Mouse (Mus musculus): Measurements from ENCODE around the gene Desi1. TPM values are rescaled to one million over a fixed set of nuclear protein-coding genes. Genes with fewer than 3 reads are reported as not detected.

The Desi1 gene
- total and polyA plus RNA-seq, 3 experiments, result 10.0 to 47.3 (median 10.9) TPM

DNA sequence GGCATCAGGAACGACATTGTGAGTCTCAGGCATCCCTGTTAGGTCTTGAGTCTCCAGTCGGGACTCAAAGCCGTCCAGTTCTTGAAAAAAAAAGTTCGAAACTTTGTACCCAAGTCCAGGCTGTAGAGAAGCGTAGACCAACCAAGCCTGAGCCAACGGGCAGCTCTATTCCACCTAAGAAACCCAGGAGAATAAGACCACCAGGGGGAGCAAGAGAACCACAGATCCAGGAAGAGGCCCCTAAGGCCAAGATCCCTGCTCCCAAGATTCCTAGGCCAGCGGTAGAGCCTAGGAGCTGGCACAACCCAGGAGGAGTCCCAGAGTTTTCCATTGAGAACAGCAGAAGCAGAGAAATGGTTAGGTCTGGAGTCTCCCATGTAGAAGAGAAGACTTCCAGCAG, 31.8 kb upstream of the Desi1 start (continued):
- TF ChIP-seq TBP (conservative IDR thresholded peaks at IDR 0.05; ENCODE audit: low read depth, low read length) (no peak), ZKSCAN1 (IDR thresholded peaks at IDR 0.05; ENCODE audit: borderline replicate concordance, low read depth, low read length) (no peak), UBTF (IDR thresholded peaks at IDR 0.05; ENCODE audit: low read depth, low read length) (no peak), RCOR1 (conservative IDR thresholded peaks at IDR 0.05; ENCODE audit: low read depth, low read length) (no peak), MYC (IDR thresholded peaks at IDR 0.05; ENCODE audit: low read depth, low read length) (no peak), CTCF (conservative IDR thresholded peaks at IDR 0.05 in 1 of 2, IDR thresholded peaks at IDR 0.05 in 1 of 2; ENCODE audit: low read depth in 2 of 2, low read length in 2 of 2) (peak; percentile 45 to 84), NELFE (IDR thresholded peaks at IDR 0.05; ENCODE audit: low read depth, low read length) (no peak), KAT2A (IDR thresholded peaks at IDR 0.05; ENCODE audit: insufficient replicate concordance, low read length) (no peak), ZNF384 (IDR thresholded peaks at IDR 0.05; ENCODE audit: low read depth, low read length) (no peak), ZC3H11A (IDR thresholded peaks at IDR 0.05; ENCODE audit: low read depth, low read length) (peak; percentile 31)

DNA sequence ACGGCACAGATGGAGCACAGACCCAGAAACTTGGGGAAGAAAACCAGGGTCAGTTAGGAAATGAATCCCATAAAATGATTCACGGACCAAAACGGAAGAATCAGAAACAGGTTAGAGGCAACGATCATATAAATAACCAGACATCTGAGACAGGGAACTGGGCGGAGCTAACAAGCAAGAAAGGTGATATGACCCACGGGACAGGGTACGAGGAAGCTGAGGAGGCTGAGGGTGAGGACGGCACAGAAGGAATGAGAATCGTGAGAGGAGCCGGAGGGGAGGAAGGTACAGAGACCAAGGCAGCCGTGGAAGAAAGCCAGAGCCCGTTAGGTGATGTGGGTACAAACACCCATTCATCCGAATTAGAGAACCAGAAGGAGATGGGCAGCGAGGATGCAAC, 30.2 kb upstream of the Desi1 start:
- no peaks in the 10 kb centered on the region for H3K79me2 ChIP-seq (replicated peaks; ENCODE audit: control insufficient read depth, extremely low read depth, insufficient read depth, poor library complexity, severe bottlenecking)
- H3K4me1 ChIP-seq (ENCODE audit: control insufficient read depth in 1 of 2, insufficient read depth in 2 of 2), result peaks cover 0 to 7% of the 10 kb centered on the region in 2 experiments; a peak in 2 of 4 replicates
- no peak overlapping the region for H3K4me3 ChIP-seq (replicated peaks in 1 of 3; ENCODE audit: low read depth in 2 of 3, low read length in 2 of 3, poor library complexity in 1 of 3)
- TF ChIP-seq SMC3 (IDR thresholded peaks at IDR 0.05; ENCODE audit: low read depth, low read length) (no peak), E2F4 (IDR thresholded peaks at IDR 0.05; ENCODE audit: insufficient replicate concordance, low read depth, low read length) (no peak), MAX (IDR thresholded peaks at IDR 0.05; ENCODE audit: low read length) (no peak), POLR2AphosphoS2 (IDR thresholded peaks at IDR 0.05; ENCODE audit: low read depth, low read length) (no peak), ZKSCAN1 (IDR thresholded peaks at IDR 0.05; ENCODE audit: borderline replicate concordance, low read depth, low read length) (no peak)
- H3K4me2 ChIP-seq (ENCODE audit: insufficient read depth, low read depth, poor library complexity, severe bottlenecking), result peak overlapping the region; percentile 27
- in situ Hi-C loops (cut with MboI; ENCODE audit: low pct_ligation_motif_present, low pct_unique_long_range_greater_than_20kb, low sequenced_read_pairs), result loop anchor here (5.0 to 10.0 kb wide), 2 partner anchors 43 to 181 kb away; partner anchors contain the start of gene Cenpm
- H3K9me3 ChIP-seq (replicated peaks; ENCODE audit: low read length), result no peaks in the 10 kb centered on the region
- no peaks in the 10 kb centered on the region for H3K36me3 ChIP-seq (replicated peaks in 1 of 2; ENCODE audit: control insufficient read depth in 1 of 2, insufficient read depth in 1 of 2, low read length in 1 of 2)
- dilution Hi-C loops (cut with MboI; ENCODE audit: extremely low pct_ligation_motif_present, extremely low pct_unique_long_range_greater_than_20kb, low sequenced_read_pairs), result no loop called here
- no peak overlapping the region for H3K27ac ChIP-seq (ENCODE audit: insufficient read depth, low read depth)
- H3K27me3 ChIP-seq (replicated peaks), result peaks cover 57% of the 10 kb centered on the region
- no peak for DNase-seq (ENCODE audit: extremely low read depth)
- no peak overlapping the region for H3K9ac ChIP-seq (ENCODE audit: insufficient read depth, low read depth)

DNA sequence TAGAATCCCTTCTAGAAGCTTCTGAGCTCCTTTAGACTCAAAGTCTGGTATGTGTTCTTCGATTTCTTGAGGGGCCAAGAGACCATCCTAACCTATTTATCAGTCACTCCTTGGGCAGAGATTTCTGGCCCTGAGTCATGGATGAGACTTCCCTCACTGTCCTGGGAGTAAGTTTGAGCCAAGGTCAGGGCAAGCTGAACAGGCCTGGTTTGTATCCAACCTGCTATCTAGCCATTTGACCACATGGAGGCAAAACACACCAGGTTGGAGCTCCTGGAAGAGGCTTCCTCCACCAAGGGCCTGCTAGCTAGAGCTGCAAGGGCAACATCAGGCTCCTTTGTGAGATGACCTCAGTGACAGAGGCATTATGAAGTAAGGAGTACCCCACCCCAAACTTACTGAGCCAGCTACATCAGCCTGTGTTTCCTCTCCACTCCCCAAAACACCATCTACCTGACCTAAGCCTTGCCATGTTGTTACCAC, 25.1 kb upstream of the Desi1 start, which contains the start of gene 4930407I10Rik:
TSS of gene 4930407I10Rik (plus strand) at position 433 of the 483 bp plus-strand sequence.
- peaks cover 0 to 15% of the 10 kb centered on the region in 2 experiments; a peak in 2 of 4 replicates for H3K4me1 ChIP-seq (ENCODE audit: control insufficient read depth in 1 of 2, insufficient read depth in 2 of 2)
- no peaks in the 10 kb centered on the region for H3K79me2 ChIP-seq (replicated peaks; ENCODE audit: control insufficient read depth, extremely low read depth, insufficient read depth, poor library complexity, severe bottlenecking)
- no peak within 1 kb of the TSS for H3K4me3 ChIP-seq (replicated peaks in 1 of 3; ENCODE audit: low read depth in 2 of 3, low read length in 2 of 3, poor library complexity in 1 of 3)
- peaks cover 46% of the 10 kb centered on the region for H3K27me3 ChIP-seq (replicated peaks)
- DNase-seq (ENCODE audit: extremely low read depth), result no peak
- TF ChIP-seq IRF4 (IDR thresholded peaks at IDR 0.05; ENCODE audit: low read depth, low read length) (no peak), JUN (IDR thresholded peaks at IDR 0.05; ENCODE audit: insufficient read depth, low read depth, low read length) (no peak), PAX5 (IDR thresholded peaks at IDR 0.05; ENCODE audit: low read length) (no peak), MXI1 (IDR thresholded peaks at IDR 0.05; ENCODE audit: low read depth, low read length) (no peak), ELF1 (IDR thresholded peaks at IDR 0.05; ENCODE audit: low read depth, low read length) (no peak), RCOR1 (conservative IDR thresholded peaks at IDR 0.05; ENCODE audit: low read depth, low read length) (no peak), ZC3H11A (IDR thresholded peaks at IDR 0.05; ENCODE audit: low read depth, low read length) (no peak), CHD2 (IDR thresholded peaks at IDR 0.05; ENCODE audit: low read length) (no peak), CHD1 (IDR thresholded peaks at IDR 0.05; ENCODE audit: low read depth, low read length) (no peak), E2F4 (IDR thresholded peaks at IDR 0.05; ENCODE audit: insufficient replicate concordance, low read depth, low read length) (no peak), KAT2A (IDR thresholded peaks at IDR 0.05; ENCODE audit: insufficient replicate concordance, low read length) (no peak), TBP (conservative IDR thresholded peaks at IDR 0.05; ENCODE audit: low read depth, low read length) (no peak), BHLHE40 (IDR thresholded peaks at IDR 0.05; ENCODE audit: low read depth, low read length) (no peak), POLR2AphosphoS2 (IDR thresholded peaks at IDR 0.05; ENCODE audit: low read depth, low read length) (no peak), MEF2A (IDR thresholded peaks at IDR 0.05; ENCODE audit: borderline replicate concordance, low read depth, low read length) (no peak), SIN3A (IDR thresholded peaks at IDR 0.05; ENCODE audit: low read length) (no peak), RAD21 (IDR thresholded peaks at IDR 0.05; ENCODE audit: low read depth, low read length) (no peak), ETS1 (conservative IDR thresholded peaks at IDR 0.05; ENCODE audit: low read depth, low read length) (no peak), NELFE (IDR thresholded peaks at IDR 0.05; ENCODE audit: low read depth, low read length) (no peak)
- H3K36me3 ChIP-seq (replicated peaks in 1 of 2; ENCODE audit: control insufficient read depth in 1 of 2, insufficient read depth in 1 of 2, low read length in 1 of 2), result no peaks in the 10 kb centered on the region
- in situ Hi-C loops (cut with MboI; ENCODE audit: low pct_ligation_motif_present, low pct_unique_long_range_greater_than_20kb, low sequenced_read_pairs) (no loop called here), dilution Hi-C loops (cut with MboI; ENCODE audit: extremely low pct_ligation_motif_present, extremely low pct_unique_long_range_greater_than_20kb, low sequenced_read_pairs) (no loop called here)
- H3K9me3 ChIP-seq (replicated peaks; ENCODE audit: low read length), result no peaks in the 10 kb centered on the region
- H3K27ac ChIP-seq (ENCODE audit: insufficient read depth, low read depth), result no peak within 1 kb of the TSS
- H3K4me2 ChIP-seq (ENCODE audit: insufficient read depth, low read depth, poor library complexity, severe bottlenecking), result no peak within 1 kb of the TSS
- no peak within 1 kb of the TSS for H3K9ac ChIP-seq (ENCODE audit: insufficient read depth, low read depth)

All from CH12.LX (cell line).